Mouse (Mus musculus) spleen, postnatal 10 days (tissue): ENCODE measurements at regions not wholly inside any gene's neighbourhood (a gene's known extent, or its start where the extent isn't known, plus 50 kb on each side); places are given as distances from the start of the nearest gene placed in this dataset.

ENCODE experiments used
- DNase-seq, 2 experiments: peaks; one replicate each; pipeline ENCODE4 v3.0.0; 2021 to 2022; ENCODE audit warnings: low spot score in 2 of 2

GRCm38 (mm10) chr9:87649015-87649978, 81.8 kb downstream of the Tbx18 start:
- DNase-seq, result no peak

GRCm38 (mm10) chr9:87648317-87648716, 82.7 kb downstream of the Tbx18 start:
- DNase-seq, result no peak

GRCm38 (mm10) chr9:87645032-87645431, 86.0 kb downstream of the Tbx18 start:
- DNase-seq, result no peak

- no peak for DNase-seq
Observed at GRCm38 (mm10) chr9:87633863-87634630, 97.0 kb downstream of the Tbx18 start.

GRCm38 (mm10) chr9:87626432-87626831, 104.6 kb downstream of the Tbx18 start:
- DNase-seq, result no peak

- no peak for DNase-seq
Observed at GRCm38 (mm10) chr9:87618238-87618673, 112.8 kb downstream of the Tbx18 start.

- no peak for DNase-seq
Observed at GRCm38 (mm10) chr9:87607878-87608631, 123.0 kb downstream of the Tbx18 start.

- no peak for DNase-seq
Observed at GRCm38 (mm10) chr9:87575591-87575990, 155.5 kb downstream of the Tbx18 start.

GRCm38 (mm10) chr9:87574250-87574864, 156.7 kb downstream of the Tbx18 start:
- no peak for DNase-seq

GRCm38 (mm10) chr9:87563244-87563643, 167.8 kb downstream of the Tbx18 start:
- no peak for DNase-seq

- DNase-seq, result no peak
Observed at GRCm38 (mm10) chr9:87562796-87563195, 168.3 kb downstream of the Tbx18 start.

GRCm38 (mm10) chr9:87557841-87558240, 173.2 kb downstream of the Tbx18 start:
- no peak for DNase-seq

GRCm38 (mm10) chr9:87556953-87557394, 174.1 kb downstream of the Tbx18 start:
- no peak for DNase-seq

- no peak for DNase-seq
Observed at GRCm38 (mm10) chr9:87556552-87556951, 174.5 kb downstream of the Tbx18 start.

GRCm38 (mm10) chr9:87533182-87533581, 197.9 kb downstream of the Tbx18 start:
- DNase-seq, result no peak

- DNase-seq, result no peak
Observed at GRCm38 (mm10) chr9:87529908-87530307, 201.2 kb downstream of the Tbx18 start.

GRCm38 (mm10) chr9:87524890-87525684, 206.0 kb downstream of the Tbx18 start:
- DNase-seq, result no peak

- DNase-seq, result no peak
Observed at GRCm38 (mm10) chr9:87510683-87511082, 220.4 kb downstream of the Tbx18 start.

- DNase-seq, result no peak
Observed at GRCm38 (mm10) chr9:87504673-87505385, 226.2 kb downstream of the Tbx18 start.

- no peak for DNase-seq
Observed at GRCm38 (mm10) chr9:87464141-87464540, 208.8 kb upstream of the Cep162 start.
